Mouse (Mus musculus): ENCODE results near the gene Aftph. TPM values are rescaled to one million over a fixed set of nuclear protein-coding genes. Genes with fewer than 3 reads are reported as not detected.

The Aftph gene
- polyA plus RNA-seq, 1 experiment from 2014 or later = 21.2 TPM

GRCm38 (mm10) chr11:20740481-20741200 lies 748 bp downstream of the Aftph start:
- Histone ChIP-seq H3K9me3 (ENCODE audit: control insufficient read depth, low read length) (no peaks in the 10 kb centered on the region), H3K9ac (ENCODE audit: low read depth, low read length) (peak overlapping the region; percentile 94), H3K36me3 (ENCODE audit: control insufficient read depth, insufficient read depth, low read length) (no peaks in the 10 kb centered on the region), H3K4me2 (ENCODE audit: low read depth, low read length) (peak overlapping the region; percentile 78), H3K27ac (ENCODE audit: low read length) (peak overlapping the region; percentile 98), H3K4me3 (ENCODE audit: low read length) (peak overlapping the region; percentile 99), H3K27me3 (replicated peaks; ENCODE audit: control insufficient read depth, insufficient read depth, low read length) (no peaks in the 10 kb centered on the region), H3K4me1 (ENCODE audit: control insufficient read depth, insufficient read depth, low read length) (no peaks in the 10 kb centered on the region)
- under 1% methylated on average over 52 of the region's 56 CpGs for WGBS
- ATAC-seq = peak; percentile 45

- H3K4me2 ChIP-seq (ENCODE audit: low read depth, low read length) = no peak overlapping the region
These were observed 7.3 kb downstream of the Aftph start for GRCm38 (mm10) chr11:20734066-20734465.

GRCm38 (mm10) chr11:20733486-20734030 lies 7.8 kb downstream of the Aftph start:
- no peak overlapping the region for H3K9ac ChIP-seq (ENCODE audit: low read depth, low read length)
- no peaks in the 10 kb centered on the region for H3K9me3 ChIP-seq (ENCODE audit: control insufficient read depth, low read length)
- H3K4me2 ChIP-seq (ENCODE audit: low read depth, low read length) = no peak overlapping the region
- H3K27me3 ChIP-seq (replicated peaks; ENCODE audit: control insufficient read depth, insufficient read depth, low read length) = no peaks in the 10 kb centered on the region
- H3K4me3 ChIP-seq (ENCODE audit: low read length) = no peak overlapping the region
- no peak overlapping the region for H3K27ac ChIP-seq (ENCODE audit: low read length)
- ATAC-seq = no peak
- H3K4me1 ChIP-seq (ENCODE audit: control insufficient read depth, insufficient read depth, low read length) = peaks cover 6% of the 10 kb centered on the region
- WGBS = 25% methylated on average over 3 of the region's 3 CpGs
- no peaks in the 10 kb centered on the region for H3K36me3 ChIP-seq (ENCODE audit: control insufficient read depth, insufficient read depth, low read length)

More at GRCm38 (mm10) chr11:20734066-20734465, 7.3 kb downstream of the Aftph start:
- Histone ChIP-seq H3K27ac (ENCODE audit: low read length) (no peak overlapping the region), H3K9me3 (ENCODE audit: control insufficient read depth, low read length) (no peaks in the 10 kb centered on the region), H3K36me3 (ENCODE audit: control insufficient read depth, insufficient read depth, low read length) (no peaks in the 10 kb centered on the region), H3K27me3 (replicated peaks; ENCODE audit: control insufficient read depth, insufficient read depth, low read length) (no peaks in the 10 kb centered on the region), H3K9ac (ENCODE audit: low read depth, low read length) (no peak overlapping the region), H3K4me3 (ENCODE audit: low read length) (no peak overlapping the region), H3K4me1 (ENCODE audit: control insufficient read depth, insufficient read depth, low read length) (peaks cover 6% of the 10 kb centered on the region)
- no peak for ATAC-seq
- 64% methylated on average over 3 of the region's 3 CpGs for WGBS

- H3K4me3 ChIP-seq (ENCODE audit: low read length) = no peak overlapping the region
- 88% methylated on average over 1 of the region's 1 CpGs for WGBS
- peaks cover 6% of the 10 kb centered on the region for H3K4me1 ChIP-seq (ENCODE audit: control insufficient read depth, insufficient read depth, low read length)
- H3K36me3 ChIP-seq (ENCODE audit: control insufficient read depth, insufficient read depth, low read length) = no peaks in the 10 kb centered on the region
- no peak overlapping the region for H3K9ac ChIP-seq (ENCODE audit: low read depth, low read length)
- H3K4me2 ChIP-seq (ENCODE audit: low read depth, low read length) = no peak overlapping the region
- H3K27me3 ChIP-seq (replicated peaks; ENCODE audit: control insufficient read depth, insufficient read depth, low read length) = no peaks in the 10 kb centered on the region
- ATAC-seq = no peak
- no peak overlapping the region for H3K27ac ChIP-seq (ENCODE audit: low read length)
- no peaks in the 10 kb centered on the region for H3K9me3 ChIP-seq (ENCODE audit: control insufficient read depth, low read length)
These were observed 12.0 kb downstream of the Aftph start for GRCm38 (mm10) chr11:20729403-20729802.

GRCm38 (mm10) chr11:20728044-20728443 lies 13.3 kb downstream of the Aftph start:
- H3K4me2 ChIP-seq (ENCODE audit: low read depth, low read length) = no peak overlapping the region
- no peaks in the 10 kb centered on the region for H3K9me3 ChIP-seq (ENCODE audit: control insufficient read depth, low read length)
- no peaks in the 10 kb centered on the region for H3K36me3 ChIP-seq (ENCODE audit: control insufficient read depth, insufficient read depth, low read length)
- 91% methylated on average over 2 of the region's 2 CpGs for WGBS
- no peak overlapping the region for H3K9ac ChIP-seq (ENCODE audit: low read depth, low read length)
- no peaks in the 10 kb centered on the region for H3K27me3 ChIP-seq (replicated peaks; ENCODE audit: control insufficient read depth, insufficient read depth, low read length)
- no peak overlapping the region for H3K27ac ChIP-seq (ENCODE audit: low read length)
- ATAC-seq = no peak
- H3K4me1 ChIP-seq (ENCODE audit: control insufficient read depth, insufficient read depth, low read length) = no peaks in the 10 kb centered on the region
- H3K4me3 ChIP-seq (ENCODE audit: low read length) = no peak overlapping the region

GRCm38 (mm10) chr11:20723572-20723971 lies 17.8 kb downstream of the Aftph start:
- Histone ChIP-seq H3K4me1 (ENCODE audit: control insufficient read depth, insufficient read depth, low read length) (0 out of 2 replicates have a peak, but pooled peaks cover 2% of the 10 kb centered on the region), H3K4me2 (ENCODE audit: low read depth, low read length) (no peak overlapping the region), H3K27ac (ENCODE audit: low read length) (no peak overlapping the region), H3K27me3 (replicated peaks; ENCODE audit: control insufficient read depth, insufficient read depth, low read length) (no peaks in the 10 kb centered on the region), H3K9me3 (ENCODE audit: control insufficient read depth, low read length) (no peaks in the 10 kb centered on the region), H3K36me3 (ENCODE audit: control insufficient read depth, insufficient read depth, low read length) (no peaks in the 10 kb centered on the region), H3K9ac (ENCODE audit: low read depth, low read length) (no peak overlapping the region), H3K4me3 (ENCODE audit: low read length) (no peak overlapping the region)
- 65% methylated on average over 5 of the region's 5 CpGs for WGBS
- ATAC-seq = no peak

GRCm38 (mm10) chr11:20712068-20712671 lies 29.2 kb downstream of the Aftph start:
- Histone ChIP-seq H3K36me3 (ENCODE audit: control insufficient read depth, insufficient read depth, low read length) (no peaks in the 10 kb centered on the region), H3K9me3 (ENCODE audit: control insufficient read depth, low read length) (no peaks in the 10 kb centered on the region), H3K27me3 (replicated peaks; ENCODE audit: control insufficient read depth, insufficient read depth, low read length) (no peaks in the 10 kb centered on the region), H3K9ac (ENCODE audit: low read depth, low read length) (no peak overlapping the region), H3K27ac (ENCODE audit: low read length) (no peak overlapping the region), H3K4me1 (ENCODE audit: control insufficient read depth, insufficient read depth, low read length) (no peaks in the 10 kb centered on the region), H3K4me3 (ENCODE audit: low read length) (no peak overlapping the region), H3K4me2 (ENCODE audit: low read depth, low read length) (no peak overlapping the region)
- WGBS = 68% methylated on average over 9 of the region's 9 CpGs
- ATAC-seq = no peak

- H3K27me3 ChIP-seq (replicated peaks; ENCODE audit: control insufficient read depth, insufficient read depth, low read length) = no peaks in the 10 kb centered on the region
- no peaks in the 10 kb centered on the region for H3K9me3 ChIP-seq (ENCODE audit: control insufficient read depth, low read length)
- no peak overlapping the region for H3K4me3 ChIP-seq (ENCODE audit: low read length)
- no peak overlapping the region for H3K27ac ChIP-seq (ENCODE audit: low read length)
- WGBS = 10% methylated on average over 4 of the region's 4 CpGs
- no peaks in the 10 kb centered on the region for H3K36me3 ChIP-seq (ENCODE audit: control insufficient read depth, insufficient read depth, low read length)
- H3K4me1 ChIP-seq (ENCODE audit: control insufficient read depth, insufficient read depth, low read length) = no peaks in the 10 kb centered on the region
- H3K4me2 ChIP-seq (ENCODE audit: low read depth, low read length) = no peak overlapping the region
- ATAC-seq = peak; percentile 62
- H3K9ac ChIP-seq (ENCODE audit: low read depth, low read length) = no peak overlapping the region
These were observed 50.4 kb downstream of the Aftph start for GRCm38 (mm10) chr11:20691000-20691399.

- ATAC-seq = no peak
- 88% methylated on average over 5 of the region's 5 CpGs for WGBS
These were observed 59.7 kb downstream of the Aftph start for GRCm38 (mm10) chr11:20681679-20682078.

More at GRCm38 (mm10) chr11:20681679-20682078, 59.7 kb downstream of the Aftph start:
- Histone ChIP-seq H3K4me2 (ENCODE audit: low read depth, low read length) (no peak overlapping the region), H3K36me3 (ENCODE audit: control insufficient read depth, insufficient read depth, low read length) (no peaks in the 10 kb centered on the region), H3K4me3 (ENCODE audit: low read length) (no peak overlapping the region), H3K27ac (ENCODE audit: low read length) (no peak overlapping the region), H3K27me3 (replicated peaks; ENCODE audit: control insufficient read depth, insufficient read depth, low read length) (no peaks in the 10 kb centered on the region), H3K9me3 (ENCODE audit: control insufficient read depth, low read length) (no peaks in the 10 kb centered on the region), H3K9ac (ENCODE audit: low read depth, low read length) (no peak overlapping the region), H3K4me1 (ENCODE audit: control insufficient read depth, insufficient read depth, low read length) (no peaks in the 10 kb centered on the region)

Data from intestine, embryonic 16.5 days (tissue).